Mouse (Mus musculus) CH12.LX (cell line): ENCODE results near the gene Sh3bp5.

Source experiments
- CTCF ChIP-seq, 2 experiments: IDR thresholded peaks in 1 of 2; conservative IDR thresholded peaks in 1 of 2; 2 replicates each; pipeline ENCODE4 v1.5.1; 2011 to 2012; ENCODE audit warnings: low read depth in 2 of 2, low read length in 2 of 2, improper control_type of control experiment in 1 of 2, inconsistent platforms in 1 of 2, mild to moderate bottlenecking in 1 of 2, moderate library complexity in 1 of 2
- ZKSCAN1 ChIP-seq: IDR thresholded peaks from 2 replicates; pipeline ENCODE4 v1.6.1; 2012; ENCODE audit warnings: low read depth, inconsistent platforms, low read length, improper control_type of control experiment, borderline replicate concordance

DNA sequence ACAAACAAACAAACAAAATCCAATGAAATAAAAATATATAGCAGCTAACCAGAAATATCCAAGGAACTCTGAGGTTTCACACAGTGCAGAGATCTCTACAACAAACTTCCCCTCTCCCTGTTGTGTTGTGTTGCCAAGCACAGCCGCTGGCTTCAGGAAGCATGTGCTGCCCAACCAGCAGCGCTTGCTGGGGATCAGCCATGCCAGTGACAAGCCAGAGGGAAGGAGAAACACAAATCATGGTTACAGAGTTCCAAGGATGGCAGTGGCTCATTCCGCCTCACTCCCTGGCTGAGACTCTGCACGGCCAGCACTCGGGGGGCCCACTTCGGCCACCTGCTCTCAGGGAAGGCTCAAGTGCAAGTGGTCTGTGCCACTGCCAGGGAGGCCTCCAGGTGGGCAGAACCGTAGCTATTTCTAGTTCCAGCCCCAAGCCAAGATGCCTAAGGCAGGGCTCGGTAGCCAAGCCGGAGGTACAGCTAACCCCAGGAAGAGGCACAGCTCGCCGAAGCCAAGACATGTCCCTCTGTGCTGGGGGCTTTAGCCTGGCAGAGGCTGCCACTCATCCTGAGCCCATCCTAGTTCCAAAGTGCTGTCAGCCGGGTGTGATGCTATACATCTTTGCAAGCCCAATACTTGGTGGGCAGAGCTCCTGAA, 29.6 kb downstream of the Sh3bp5 start:
- TF ChIP-seq ZKSCAN1: no peak
- TF ChIP-seq CTCF (conservative IDR thresholded peaks at IDR 0.05 in 1 of 2, IDR thresholded peaks at IDR 0.05 in 1 of 2; ENCODE audit: low read depth in 2 of 2, low read length in 2 of 2): no peak
